Mouse (Mus musculus) colon, adult 2 months (tissue): ENCODE measurements around the gene Gstm5. TPM values are rescaled to one million over a fixed set of nuclear protein-coding genes. Genes with fewer than 3 reads are reported as not detected.

Experiments used
- polyA plus RNA-seq: library from polyadenylated mRNA; depleted of rRNA; stranded (reverse); fragments of >200 nt; gene quantifications from 2 replicates; pipeline ENCODE4 v1.2.3, GENCODE M21; 2012; rRNA removed

Gstm5 gene
- polyA plus RNA-seq, result 22.4 and 26.3 TPM in 2 replicates

DNA sequence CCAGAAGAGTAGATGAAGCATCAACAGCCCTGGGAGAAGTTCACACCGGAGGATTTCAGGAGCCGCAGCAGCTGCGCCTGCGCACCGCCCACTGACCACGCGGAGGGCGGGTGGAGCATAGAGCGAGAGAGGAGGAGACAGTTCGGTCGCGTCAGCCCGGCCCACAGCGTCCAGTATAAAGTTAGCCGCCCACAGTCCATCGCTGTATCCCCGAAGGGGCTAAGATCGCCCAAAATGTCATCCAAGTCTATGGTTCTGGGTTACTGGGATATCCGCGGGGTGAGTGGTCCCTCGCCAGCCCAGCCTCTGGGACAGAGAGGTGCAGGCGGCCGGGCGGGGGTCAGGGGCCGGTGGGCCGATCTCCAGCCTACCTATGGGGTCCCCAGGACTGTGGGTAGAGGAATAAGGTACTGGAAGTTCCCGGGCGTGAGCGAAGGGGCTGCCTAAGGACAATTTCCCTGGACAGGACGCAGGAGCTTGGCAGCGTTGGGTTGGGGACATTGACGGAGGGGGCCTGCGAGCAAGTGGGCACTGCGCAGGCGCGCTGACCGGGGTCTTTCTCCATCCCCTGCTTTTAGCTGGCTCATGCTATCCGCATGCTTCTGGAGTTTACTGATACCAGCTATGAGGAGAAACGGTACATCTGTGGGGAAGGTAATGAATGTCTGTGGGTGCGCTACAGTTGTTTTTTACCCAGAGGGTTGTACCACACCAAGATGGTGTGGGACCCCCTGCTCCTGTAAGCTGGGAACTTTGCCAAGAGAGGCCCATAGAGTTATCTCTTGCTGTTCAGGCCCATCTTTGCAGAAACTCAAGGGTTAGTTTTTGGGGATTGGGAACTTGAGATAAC is at the start of gene Gstm5:
Gstm5 (plus strand) TSS at position 102 of the 850 bp plus-strand sequence.

DNA sequence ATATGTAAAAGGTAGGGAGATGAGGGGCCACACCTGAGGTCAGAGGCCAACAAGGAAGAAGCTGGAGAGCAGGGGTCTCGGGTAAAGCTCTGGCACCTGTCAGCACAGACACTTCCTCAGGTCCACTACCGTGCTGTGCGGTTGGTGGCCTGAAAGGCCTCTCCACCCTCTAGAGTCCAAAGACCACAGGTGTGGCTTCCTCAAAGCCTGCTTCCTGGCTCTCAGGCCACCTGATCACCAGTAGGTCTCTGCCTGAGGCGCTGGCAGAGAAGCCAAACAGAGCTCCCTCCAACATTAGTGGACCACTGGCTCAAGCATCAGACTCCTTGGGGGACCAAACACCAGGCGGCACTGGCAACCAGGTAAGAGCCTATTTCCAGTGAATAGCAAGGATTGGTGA is 18.6 kb upstream of the Gstm5 start, which contains the start of gene Eps8l3:
Eps8l3 (plus strand) TSS at position 225 of the 400 bp plus-strand sequence.

DNA sequence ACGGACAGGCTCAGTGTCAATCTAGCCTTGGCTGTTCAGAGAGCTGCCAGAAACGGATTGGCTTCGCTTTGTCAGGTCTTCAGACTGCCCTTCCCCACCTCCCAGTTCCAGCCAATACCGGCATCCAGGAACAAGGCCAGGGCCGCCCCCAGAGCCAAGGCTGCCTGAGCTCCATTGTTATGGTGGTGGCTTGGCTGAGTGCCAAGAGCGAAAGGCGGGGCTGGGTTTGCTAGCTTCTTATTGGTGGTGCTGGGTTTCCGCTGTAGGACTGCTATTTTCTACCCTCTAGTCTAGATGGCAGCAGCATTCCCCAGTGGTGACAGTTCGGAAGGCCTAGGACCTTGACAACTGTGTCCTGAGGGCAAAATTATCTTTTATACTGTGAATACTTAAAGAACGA is 36.0 kb downstream of the Gstm5 start, which contains the start of gene Gstm7:
Gstm7 (minus strand) TSS at position 148 of the 400 bp plus-strand sequence.

DNA sequence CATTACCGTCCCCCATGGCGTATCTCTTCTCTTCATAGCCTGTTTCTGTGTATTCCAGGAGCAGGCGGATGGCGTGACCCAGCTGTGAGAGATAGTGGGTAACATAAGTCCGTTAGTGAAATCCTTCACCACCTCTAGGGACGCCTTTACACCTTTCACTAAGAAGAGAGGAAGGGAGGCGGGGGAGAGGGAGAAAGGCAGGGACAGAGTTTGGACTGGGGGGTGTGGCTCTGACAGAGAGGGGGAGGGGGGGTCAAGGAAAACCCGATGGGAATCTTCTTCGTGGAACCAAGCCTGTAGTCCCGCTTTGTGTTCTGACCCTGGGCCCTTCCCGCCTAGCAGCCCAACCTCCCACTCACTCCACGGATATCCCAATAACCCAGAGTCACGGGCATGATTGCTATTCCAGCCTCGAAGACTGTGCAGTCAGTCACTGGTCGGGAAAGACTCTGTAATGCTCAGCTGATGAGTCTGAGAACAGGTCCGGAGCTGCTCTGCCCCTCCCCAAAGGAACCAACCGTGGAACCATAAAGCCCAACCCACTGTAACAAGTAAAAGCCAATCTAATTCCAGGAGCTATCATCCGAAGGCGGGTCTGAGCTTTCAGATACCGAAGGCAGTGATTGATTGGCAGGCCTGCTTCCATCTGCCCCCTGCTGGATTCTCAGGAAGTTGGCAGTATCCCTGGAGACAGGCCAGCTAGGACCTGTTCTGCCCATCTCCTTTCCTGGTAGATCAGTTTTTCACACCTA is 47.8 kb downstream of the Gstm5 start, which contains the start of gene Gstm6:
Gstm6 (minus strand) TSS at position 511 of the 752 bp plus-strand sequence.

Other genes starting within 250 kb of the Gstm5 start
- 34.4 and 36.7 TPM in 2 replicates for gene Ahcyl1, start 199.3 kb upstream of the Gstm5 start, polyA plus RNA-seq
- 16.9 and 17.5 TPM in 2 replicates for gene Csf1, start 135.4 kb upstream of the Gstm5 start, polyA plus RNA-seq
- gene Eps8l3, start 18.6 kb upstream of the Gstm5 start, polyA plus RNA-seq, result 190 and 210 TPM in 2 replicates
- 10.9 and 11.1 TPM in 2 replicates for gene Gstm7, start 36.0 kb downstream of the Gstm5 start, polyA plus RNA-seq
- gene Gstm6, start 47.9 kb downstream of the Gstm5 start, polyA plus RNA-seq, result 7.4 and 10.8 TPM in 2 replicates
- gene Gstm3, start 73.5 kb downstream of the Gstm5 start, polyA plus RNA-seq, result 36.5 and 50.1 TPM in 2 replicates
- 102 and 107 TPM in 2 replicates for gene Gstm2, start 90.6 kb downstream of the Gstm5 start, polyA plus RNA-seq
- 766 and 864 TPM in 2 replicates for gene Gstm1, start 122.2 kb downstream of the Gstm5 start, polyA plus RNA-seq
- 12.6 and 14.9 TPM in 2 replicates for gene Gstm4, start 149.1 kb downstream of the Gstm5 start, polyA plus RNA-seq
- gene Ampd2, start 190.8 kb downstream of the Gstm5 start, polyA plus RNA-seq, result 141 and 154 TPM in 2 replicates
- gene Gnat2, start 197.0 kb downstream of the Gstm5 start, polyA plus RNA-seq, result 2.2 and 2.3 TPM in 2 replicates